Mouse (Mus musculus) layer of hippocampus, postnatal 14 days (tissue): ENCODE measurements around the gene Sdf2l1. TPM values are rescaled to one million over a fixed set of nuclear protein-coding genes. Genes with fewer than 3 reads are reported as not detected.
"Not testable (repeated sequence)": the region's sequence is repeated elsewhere in the genome, so short reads cannot be mapped to it uniquely, and the experiment has no call there.

ENCODE experiments used
- DNase-seq, 2 experiments: peaks; one replicate each; pipeline ENCODE4 v3.0.0; 2021 to 2022; ENCODE audit warnings: low spot score in 2 of 2, mixed read lengths in 1 of 2
- long read RNA-seq, 2 experiments: library from polyadenylated mRNA; stranded (forward); transcript quantifications; one replicate each; pipeline ENCODE4 v2.0.0; 2021
- total RNA-seq, 2 experiments: library from RNA; stranded (reverse); gene quantifications; 2 replicates each; pipeline ENCODE4 v1.2.3; 2021

Gene Sdf2l1
- total RNA-seq, result 10 to 100 TPM; 15.8 to 24.9 TPM
- long read RNA-seq, experiment 1, transcript Sdf2l1-201 (3 exons, 1,108 nt), result major isoform, 11 of 11 reads
- long read RNA-seq, experiment 1, partial matches to known transcripts, result 0 of 11 reads
- long read RNA-seq, experiment 1, other reads (novel, unspliced or antisense), result 0 of 11 reads
- long read RNA-seq, experiment 2, transcript Sdf2l1-201 (3 exons, 1,108 nt), result major isoform, 24 of 26 reads
- long read RNA-seq, experiment 2, partial matches to known transcripts, result 1 of 26 reads
- long read RNA-seq, experiment 2, other reads (novel, unspliced or antisense), result 1 of 26 reads

- DNase-seq, result peak; percentile 94 to 97
Measured at GRCm38 (mm10) chr16:17132089-17132905, at the start of gene Sdf2l1. Gene Sdf2l1, minus strand, starts transcription at chr16:17132383.

- no peak for DNase-seq
Measured at GRCm38 (mm10) chr16:17181382-17181781, 49.2 kb upstream of the Sdf2l1 start.

DNA sequence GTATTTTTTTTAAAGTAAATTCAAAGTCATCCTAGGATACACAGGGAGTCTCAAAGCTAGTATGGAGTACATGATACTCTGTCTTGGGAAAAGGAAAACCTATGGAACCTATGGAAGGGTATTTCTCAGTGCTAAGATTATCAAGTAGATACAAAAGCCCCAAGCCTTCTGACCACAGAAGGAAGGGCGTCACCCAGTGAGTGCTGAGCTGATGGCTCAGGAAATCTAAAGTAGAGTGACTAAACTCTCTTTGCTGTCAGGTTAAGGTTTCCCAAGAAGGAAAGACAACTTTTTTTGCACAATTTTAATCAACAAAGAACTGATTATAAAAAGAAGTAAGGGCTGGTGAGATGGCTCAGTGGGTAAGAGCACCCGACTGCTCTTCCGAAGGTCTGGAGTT lies 47.5 kb upstream of the Sdf2l1 start:
- no peak for DNase-seq

GRCm38 (mm10) chr16:17177623-17178170 lies 45.5 kb upstream of the Sdf2l1 start:
- DNase-seq, result no peak

GRCm38 (mm10) chr16:17175765-17176164 lies 43.6 kb upstream of the Sdf2l1 start:
- no peak for DNase-seq

DNA sequence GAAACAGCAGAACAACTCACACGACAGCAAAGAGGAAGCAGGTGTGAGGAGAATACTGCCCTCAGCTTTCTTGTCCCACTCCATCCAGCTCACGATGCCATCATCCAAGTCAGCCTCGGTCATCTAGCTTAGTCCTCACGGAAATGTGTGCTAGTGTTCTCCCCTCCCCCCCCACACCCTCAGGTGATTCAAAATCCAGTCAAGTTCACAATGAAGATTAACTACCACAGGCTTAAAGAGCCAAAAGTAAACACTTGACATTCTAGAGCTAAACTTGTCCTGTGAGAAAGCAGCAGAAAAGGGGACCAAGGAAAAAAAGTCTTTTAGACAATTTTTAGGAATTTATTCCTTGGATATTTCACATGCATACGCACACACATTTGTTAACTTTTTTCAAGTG lies 35.9 kb upstream of the Sdf2l1 start:
- DNase-seq, result no peak

GRCm38 (mm10) chr16:17167179-17167578 lies 35.0 kb upstream of the Sdf2l1 start:
- DNase-seq, result no peak

- DNase-seq, result not testable (repeated sequence)
Measured at GRCm38 (mm10) chr16:17165478-17165877, 33.3 kb upstream of the Sdf2l1 start.

DNA sequence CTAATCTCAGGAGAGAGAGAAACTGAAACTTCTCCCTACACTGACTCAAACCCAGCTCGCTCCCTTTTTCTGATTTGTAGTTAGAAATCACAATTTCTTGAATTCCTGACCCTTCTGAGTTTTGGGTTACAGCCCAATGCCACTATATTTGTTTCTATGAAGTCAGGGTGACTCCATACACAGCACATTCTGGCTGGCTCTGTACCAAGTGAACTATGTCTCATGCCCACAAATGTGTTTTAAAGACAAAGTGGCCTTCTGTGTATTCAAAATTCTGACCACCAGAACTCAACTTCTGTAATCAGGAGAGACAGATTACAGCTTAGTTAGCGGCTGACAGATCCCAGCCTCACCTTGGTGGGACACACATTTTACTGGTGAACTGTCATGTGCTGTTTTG lies 22.2 kb upstream of the Sdf2l1 start:
- DNase-seq, result no peak

DNA sequence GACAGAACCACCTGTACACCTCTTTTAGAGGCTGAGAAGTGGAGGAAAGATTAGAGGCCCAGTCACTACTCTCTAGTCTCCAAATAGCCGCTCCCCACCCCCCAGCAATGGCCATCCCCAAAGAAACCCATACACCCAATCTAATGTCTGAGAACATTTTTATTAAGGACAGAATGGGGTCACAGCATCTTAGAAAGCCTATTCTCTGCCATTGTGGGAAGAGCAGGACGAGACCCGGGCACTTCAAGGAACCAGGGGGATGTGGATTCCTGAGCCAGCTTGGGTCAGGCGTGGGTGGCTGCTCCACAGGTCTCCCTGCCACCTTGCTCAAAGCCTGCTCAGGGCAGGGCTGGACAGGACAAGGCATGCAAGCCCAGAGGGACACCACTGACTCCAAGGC lies 19.7 kb upstream of the Sdf2l1 start:
- DNase-seq, result no peak

GRCm38 (mm10) chr16:17150520-17151258 lies 18.5 kb upstream of the Sdf2l1 start:
- no peak for DNase-seq

DNA sequence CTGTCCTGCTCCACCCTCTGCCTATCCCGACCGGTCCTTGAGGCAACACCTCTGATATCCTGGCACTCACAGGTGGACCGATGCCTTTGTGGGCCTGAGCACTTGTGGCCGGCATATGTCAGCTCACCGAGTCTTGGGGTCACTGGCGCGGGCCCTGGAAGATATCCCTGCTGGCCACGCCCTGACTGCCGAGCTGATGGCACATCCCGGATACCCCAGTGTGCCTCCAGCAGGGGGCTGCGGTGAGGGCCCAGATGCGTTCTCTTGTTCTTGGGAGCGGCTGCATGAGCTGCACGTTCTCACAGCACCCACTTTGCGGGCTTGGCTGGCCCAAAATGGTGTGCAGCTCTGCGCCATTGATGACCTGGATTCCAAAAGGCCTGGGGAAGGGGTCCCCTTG lies 15.9 kb upstream of the Sdf2l1 start:
- DNase-seq, result peak; percentile 14 to 16

- DNase-seq, result peak; percentile 17 to 27
Measured at GRCm38 (mm10) chr16:17147391-17147929, 15.3 kb upstream of the Sdf2l1 start.

DNA sequence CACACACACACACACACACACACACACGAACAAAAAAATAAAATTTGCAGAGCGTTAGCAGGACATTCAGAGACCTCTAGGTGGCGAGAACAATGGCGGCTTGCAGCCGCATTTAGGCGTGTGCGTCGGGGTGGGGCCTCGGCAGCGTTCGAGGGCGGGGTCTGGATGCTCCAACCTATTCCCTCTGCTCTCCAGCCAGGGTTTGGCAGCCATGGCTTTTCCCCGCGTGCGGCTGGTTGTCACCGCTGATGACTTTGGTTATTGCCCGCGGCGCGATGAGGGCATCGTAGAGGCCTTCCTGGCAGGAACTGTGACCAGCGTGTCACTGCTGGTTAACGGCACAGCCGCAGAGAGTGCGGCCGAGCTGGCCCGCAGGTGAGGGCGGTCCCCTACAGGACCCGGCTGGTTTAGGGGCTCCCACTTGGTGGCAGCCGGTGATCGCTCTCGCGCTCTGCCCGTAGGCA lies 14.6 kb upstream of the Sdf2l1 start, which contains the start of gene Ccdc116:
Gene Ccdc116, minus strand, starts transcription at position 458 of the 464 bp plus-strand sequence.
- peak; percentile 78 to 80 for DNase-seq

DNA sequence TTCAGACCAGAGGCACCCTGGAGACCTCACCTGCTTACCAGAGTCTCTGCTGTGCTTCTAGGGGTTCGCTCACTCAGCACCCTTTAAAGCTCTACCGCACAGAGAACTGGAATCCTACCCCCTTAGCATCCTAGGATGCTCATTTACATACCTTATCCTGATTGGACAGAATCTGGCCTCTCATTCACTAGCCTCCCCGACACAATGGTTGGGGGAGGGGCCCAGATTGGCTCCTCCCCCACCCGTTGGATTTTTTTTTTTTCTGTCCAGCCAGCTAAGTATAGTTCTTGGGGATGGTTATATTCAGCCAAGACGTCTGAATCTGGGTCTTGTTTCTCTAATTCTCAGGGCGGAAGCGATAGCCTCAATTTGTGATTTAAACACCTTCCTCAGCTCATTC lies 12.2 kb upstream of the Sdf2l1 start, which contains the start of gene Ydjc:
Gene Ydjc, plus strand, starts transcription at position 283 of the 400 bp plus-strand sequence.
- DNase-seq, result no peak

DNA sequence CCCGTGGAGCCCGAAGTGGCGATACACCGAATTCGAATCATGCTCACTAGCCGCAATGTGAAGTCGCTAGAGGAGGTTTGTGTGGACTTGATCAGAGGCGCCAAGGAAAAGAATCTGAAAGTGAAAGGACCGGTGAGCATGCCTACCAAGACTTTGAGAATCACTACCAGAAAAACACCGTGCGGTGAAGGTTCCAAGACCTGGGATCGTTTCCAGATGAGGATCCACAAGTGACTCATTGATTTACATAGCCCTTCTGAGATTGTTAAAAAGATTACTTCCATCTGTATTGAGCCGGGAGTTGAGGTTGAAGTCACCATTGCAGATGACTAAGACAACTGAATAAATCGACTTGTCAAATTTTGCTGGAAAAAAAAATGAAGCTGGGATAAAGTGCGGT lies 5.2 kb upstream of the Sdf2l1 start:
- no peak for DNase-seq

DNA sequence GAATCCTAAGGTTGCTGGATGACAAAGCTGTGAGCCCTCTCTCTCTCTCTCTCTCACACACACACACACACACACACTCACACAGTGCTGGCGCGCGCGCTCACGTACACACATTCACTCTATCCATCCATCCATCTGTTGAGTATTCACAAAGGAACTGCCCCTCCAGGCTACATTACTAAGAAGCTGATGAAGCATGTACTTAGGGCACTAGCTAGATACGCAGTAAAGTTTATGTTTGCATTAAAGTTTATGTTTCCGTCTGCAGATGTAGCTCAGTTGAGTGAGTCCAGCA lies 670 bp upstream of the Sdf2l1 start:
- no peak for DNase-seq

- no peak for DNase-seq
Measured at GRCm38 (mm10) chr16:17131191-17132088, 743 bp downstream of the Sdf2l1 start.

DNA sequence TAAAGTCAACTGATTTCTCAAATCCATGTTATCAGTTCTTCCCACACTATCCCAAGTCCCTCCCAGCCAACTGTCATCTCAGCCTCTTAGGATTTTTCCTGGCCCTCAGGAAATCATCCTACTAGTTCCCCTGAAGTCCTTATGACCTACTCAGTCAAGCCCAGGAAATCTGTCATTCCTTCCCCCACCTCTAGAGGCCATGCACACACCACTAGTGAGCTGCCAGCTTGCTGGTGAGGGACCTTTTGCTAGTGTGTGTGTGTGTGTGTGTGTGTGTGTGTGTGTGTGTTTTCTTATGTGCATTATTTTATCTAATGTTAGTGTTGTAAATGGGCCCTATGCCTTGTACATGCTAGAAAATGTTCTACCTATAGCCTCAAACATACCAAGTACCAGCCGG lies 4.9 kb downstream of the Sdf2l1 start:
- DNase-seq, result peak in 1 of 2 experiments; percentile 49
